ENCODE assay signal across 16 mouse cellular contexts in genomic region chr1:54121071-54121730, GRCm38 (mm10).
"Had no signal": no experiment of that assay in that cellular context is flagged by ENCODE, and none has a peak within 500 bp of the region (broad histone marks: within the 10 kb centered on the region; RNA-seq: fewer than 3 reads in every experiment).

No protein-coding gene starts in this region.

- ATAC-seq: lung, postnatal 0 days had no signal

- H3K4me2 ChIP-seq: lung, embryonic 15.5 days; midbrain, embryonic 11.5 days; midbrain, embryonic 13.5 days; midbrain, embryonic 15.5 days; neural tube, embryonic 12.5 days; stomach, embryonic 15.5 days had no signal

- H3K36me3 ChIP-seq: lung, embryonic 15.5 days; midbrain, embryonic 13.5 days; midbrain, embryonic 15.5 days; neural tube, embryonic 12.5 days; stomach, embryonic 15.5 days had no signal

- H3K27ac ChIP-seq: lung, embryonic 15.5 days; macrophage; midbrain, embryonic 13.5 days; midbrain, embryonic 15.5 days; neural tube, embryonic 12.5 days; stomach, embryonic 15.5 days; stomach, postnatal 0 days had no signal

- H3K4me3 ChIP-seq: lung, embryonic 15.5 days; megakaryocyte, embryonic 14.5 days; midbrain, embryonic 13.5 days; midbrain, embryonic 15.5 days; neural tube, embryonic 12.5 days; stomach, embryonic 15.5 days had no signal

- H3K27me3 ChIP-seq: lung, embryonic 15.5 days; midbrain, embryonic 13.5 days; midbrain, embryonic 15.5 days; neural tube, embryonic 12.5 days; stomach, embryonic 15.5 days had no signal

- DNase-seq: lung, postnatal 14 days; lung, postnatal 36 days; right cerebral cortex, postnatal 14 days; thymus, adult 2 months; thymus, postnatal 25 days; thymus, postnatal 4 days had no signal

- H3K4me1 ChIP-seq: lung, embryonic 15.5 days; megakaryocyte, embryonic 14.5 days; neural tube, embryonic 12.5 days; stomach, embryonic 15.5 days had no signal

- H3K9me3 ChIP-seq: lung, embryonic 15.5 days; megakaryocyte, embryonic 14.5 days; midbrain, embryonic 13.5 days; midbrain, embryonic 15.5 days; neural tube, embryonic 12.5 days; stomach, embryonic 15.5 days had no signal

- H3K9ac ChIP-seq: lung, embryonic 15.5 days; midbrain, embryonic 13.5 days; midbrain, embryonic 15.5 days; neural tube, embryonic 12.5 days; stomach, embryonic 15.5 days had no signal
